Mouse (Mus musculus): ENCODE data around the gene Gpr62. TPM values are rescaled to one million over a fixed set of nuclear protein-coding genes. Genes with fewer than 3 reads are reported as not detected.

The Gpr62 gene
- polyA plus RNA-seq, 1 experiment from 2014 or later: 0.18 TPM

GRCm38 (mm10) chr9:106461641-106462429 lies 3.9 kb downstream of the Gpr62 start:
- no peak for ATAC-seq (ENCODE audit: low read depth)
- H3K9me3 ChIP-seq (ENCODE audit: control insufficient read depth, low read length): no peaks in the 10 kb centered on the region
- peaks cover 13% of the 10 kb centered on the region for H3K4me1 ChIP-seq (replicated peaks; ENCODE audit: control insufficient read depth, insufficient read depth, low read length)
- no peak overlapping the region for H3K4me2 ChIP-seq (ENCODE audit: low read depth, low read length)
- no peak overlapping the region for H3K27ac ChIP-seq (ENCODE audit: low read length)
- H3K4me3 ChIP-seq (ENCODE audit: low read length): no peak overlapping the region
- no peak overlapping the region for H3K9ac ChIP-seq (ENCODE audit: low read length)
- H3K27me3 ChIP-seq (ENCODE audit: control insufficient read depth, insufficient read depth, low read depth, low read length): no peaks in the 10 kb centered on the region
- H3K36me3 ChIP-seq (ENCODE audit: control insufficient read depth, insufficient read depth, low read length): peaks cover 9% of the 10 kb centered on the region
- WGBS: 76% methylated on average over 16 of the region's 16 CpGs

- no peak overlapping the region for H3K4me2 ChIP-seq (ENCODE audit: low read depth, low read length)
Measured at GRCm38 (mm10) chr9:106461026-106461415, 4.7 kb downstream of the Gpr62 start.

GRCm38 (mm10) chr9:106460401-106461025 lies 5.2 kb downstream of the Gpr62 start:
- WGBS: 74% methylated on average over 18 of the region's 18 CpGs
- Histone ChIP-seq H3K27ac (ENCODE audit: low read length) (no peak overlapping the region), H3K36me3 (ENCODE audit: control insufficient read depth, insufficient read depth, low read length) (peaks cover 9% of the 10 kb centered on the region), H3K4me3 (ENCODE audit: low read length) (no peak overlapping the region), H3K9ac (ENCODE audit: low read length) (no peak overlapping the region), H3K9me3 (ENCODE audit: control insufficient read depth, low read length) (no peaks in the 10 kb centered on the region), H3K27me3 (ENCODE audit: control insufficient read depth, insufficient read depth, low read depth, low read length) (no peaks in the 10 kb centered on the region), H3K4me2 (ENCODE audit: low read depth, low read length) (no peak overlapping the region), H3K4me1 (replicated peaks; ENCODE audit: control insufficient read depth, insufficient read depth, low read length) (peaks cover 24% of the 10 kb centered on the region)
- ATAC-seq (ENCODE audit: low read depth): no peak

More at GRCm38 (mm10) chr9:106461026-106461415, 4.7 kb downstream of the Gpr62 start:
- ATAC-seq (ENCODE audit: low read depth): no peak
- no peak overlapping the region for H3K9ac ChIP-seq (ENCODE audit: low read length)
- 82% methylated on average over 9 of the region's 9 CpGs for WGBS
- no peak overlapping the region for H3K27ac ChIP-seq (ENCODE audit: low read length)
- H3K4me1 ChIP-seq (replicated peaks; ENCODE audit: control insufficient read depth, insufficient read depth, low read length): peaks cover 21% of the 10 kb centered on the region
- H3K36me3 ChIP-seq (ENCODE audit: control insufficient read depth, insufficient read depth, low read length): peaks cover 9% of the 10 kb centered on the region
- no peaks in the 10 kb centered on the region for H3K27me3 ChIP-seq (ENCODE audit: control insufficient read depth, insufficient read depth, low read depth, low read length)
- H3K4me3 ChIP-seq (ENCODE audit: low read length): no peak overlapping the region
- H3K9me3 ChIP-seq (ENCODE audit: control insufficient read depth, low read length): no peaks in the 10 kb centered on the region

- no peak overlapping the region for H3K9ac ChIP-seq (ENCODE audit: low read length)
- no peaks in the 10 kb centered on the region for H3K27me3 ChIP-seq (ENCODE audit: control insufficient read depth, insufficient read depth, low read depth, low read length)
- WGBS: 70% methylated on average over 15 of the region's 15 CpGs
Measured at GRCm38 (mm10) chr9:106459946-106460345, 5.8 kb downstream of the Gpr62 start.

DNA sequence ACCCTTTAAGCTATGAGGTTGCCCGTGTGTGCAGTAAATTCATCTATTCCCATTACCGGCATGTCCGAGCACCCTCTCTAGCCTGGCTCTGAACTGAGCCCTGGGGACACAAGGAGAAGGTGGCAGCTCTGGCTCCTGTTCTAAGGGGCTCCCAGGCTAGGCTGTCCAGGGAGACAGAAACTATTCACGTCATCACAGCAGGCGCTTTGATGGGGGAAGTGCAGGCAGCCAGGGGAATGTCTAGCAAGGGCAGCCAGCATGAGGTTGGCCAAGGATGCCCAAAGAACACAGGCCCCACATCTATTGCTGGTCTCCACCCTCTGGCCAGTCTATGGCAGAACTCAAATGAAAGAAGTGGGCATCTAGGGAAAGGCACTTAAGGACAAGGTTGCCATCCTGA lies 7.8 kb downstream of the Gpr62 start:
- Histone ChIP-seq H3K4me1 (replicated peaks; ENCODE audit: control insufficient read depth, insufficient read depth, low read length) (peaks cover 31% of the 10 kb centered on the region), H3K27me3 (ENCODE audit: control insufficient read depth, insufficient read depth, low read depth, low read length) (no peaks in the 10 kb centered on the region), H3K4me3 (ENCODE audit: low read length) (no peak overlapping the region), H3K36me3 (ENCODE audit: control insufficient read depth, insufficient read depth, low read length) (peaks cover 6% of the 10 kb centered on the region), H3K4me2 (ENCODE audit: low read depth, low read length) (no peak overlapping the region), H3K9ac (ENCODE audit: low read length) (no peak overlapping the region), H3K27ac (ENCODE audit: low read length) (no peak overlapping the region), H3K9me3 (ENCODE audit: control insufficient read depth, low read length) (no peaks in the 10 kb centered on the region)
- no peak for ATAC-seq (ENCODE audit: low read depth)
- WGBS: 74% methylated on average over 5 of the region's 5 CpGs

More at GRCm38 (mm10) chr9:106459946-106460345, 5.8 kb downstream of the Gpr62 start:
- Histone ChIP-seq H3K27ac (ENCODE audit: low read length) (no peak overlapping the region), H3K36me3 (ENCODE audit: control insufficient read depth, insufficient read depth, low read length) (peaks cover 9% of the 10 kb centered on the region), H3K9me3 (ENCODE audit: control insufficient read depth, low read length) (no peaks in the 10 kb centered on the region), H3K4me1 (replicated peaks; ENCODE audit: control insufficient read depth, insufficient read depth, low read length) (peaks cover 26% of the 10 kb centered on the region), H3K4me3 (ENCODE audit: low read length) (no peak overlapping the region), H3K4me2 (ENCODE audit: low read depth, low read length) (no peak overlapping the region)
- no peak for ATAC-seq (ENCODE audit: low read depth)

GRCm38 (mm10) chr9:106457163-106457559 lies 8.6 kb downstream of the Gpr62 start:
- no peaks in the 10 kb centered on the region for H3K27me3 ChIP-seq (ENCODE audit: control insufficient read depth, insufficient read depth, low read depth, low read length)
- no peak for ATAC-seq (ENCODE audit: low read depth)
- no peak overlapping the region for H3K4me2 ChIP-seq (ENCODE audit: low read depth, low read length)
- peaks cover 2% of the 10 kb centered on the region for H3K36me3 ChIP-seq (ENCODE audit: control insufficient read depth, insufficient read depth, low read length)
- no peak overlapping the region for H3K4me3 ChIP-seq (ENCODE audit: low read length)
- peaks cover 35% of the 10 kb centered on the region for H3K4me1 ChIP-seq (replicated peaks; ENCODE audit: control insufficient read depth, insufficient read depth, low read length)
- peak overlapping the region; percentile 33; the same call in 1 of the 2 replicates for H3K27ac ChIP-seq (ENCODE audit: low read length)
- 49% methylated on average over 9 of the region's 9 CpGs for WGBS
- H3K9me3 ChIP-seq (ENCODE audit: control insufficient read depth, low read length): no peaks in the 10 kb centered on the region
- peak overlapping the region; percentile 21; the same call in 1 of the 2 replicates for H3K9ac ChIP-seq (ENCODE audit: low read length)

- ATAC-seq (ENCODE audit: low read depth): peak; percentile 1; the same call in 1 of the 2 replicates
- H3K4me1 ChIP-seq (replicated peaks; ENCODE audit: control insufficient read depth, insufficient read depth, low read length): peaks cover 35% of the 10 kb centered on the region
- no peaks in the 10 kb centered on the region for H3K36me3 ChIP-seq (ENCODE audit: control insufficient read depth, insufficient read depth, low read length)
- no peaks in the 10 kb centered on the region for H3K27me3 ChIP-seq (ENCODE audit: control insufficient read depth, insufficient read depth, low read depth, low read length)
- H3K9ac ChIP-seq (ENCODE audit: low read length): peak overlapping the region; percentile 25
- WGBS: 23% methylated on average over 15 of the region's 15 CpGs
- H3K27ac ChIP-seq (ENCODE audit: low read length): peak overlapping the region; percentile 33; the same call in 1 of the 2 replicates
- no peaks in the 10 kb centered on the region for H3K9me3 ChIP-seq (ENCODE audit: control insufficient read depth, low read length)
- peak overlapping the region; percentile 88 for H3K4me2 ChIP-seq (ENCODE audit: low read depth, low read length)
- no peak overlapping the region for H3K4me3 ChIP-seq (ENCODE audit: low read length)
Measured at GRCm38 (mm10) chr9:106456325-106457162, 9.2 kb downstream of the Gpr62 start.

DNA sequence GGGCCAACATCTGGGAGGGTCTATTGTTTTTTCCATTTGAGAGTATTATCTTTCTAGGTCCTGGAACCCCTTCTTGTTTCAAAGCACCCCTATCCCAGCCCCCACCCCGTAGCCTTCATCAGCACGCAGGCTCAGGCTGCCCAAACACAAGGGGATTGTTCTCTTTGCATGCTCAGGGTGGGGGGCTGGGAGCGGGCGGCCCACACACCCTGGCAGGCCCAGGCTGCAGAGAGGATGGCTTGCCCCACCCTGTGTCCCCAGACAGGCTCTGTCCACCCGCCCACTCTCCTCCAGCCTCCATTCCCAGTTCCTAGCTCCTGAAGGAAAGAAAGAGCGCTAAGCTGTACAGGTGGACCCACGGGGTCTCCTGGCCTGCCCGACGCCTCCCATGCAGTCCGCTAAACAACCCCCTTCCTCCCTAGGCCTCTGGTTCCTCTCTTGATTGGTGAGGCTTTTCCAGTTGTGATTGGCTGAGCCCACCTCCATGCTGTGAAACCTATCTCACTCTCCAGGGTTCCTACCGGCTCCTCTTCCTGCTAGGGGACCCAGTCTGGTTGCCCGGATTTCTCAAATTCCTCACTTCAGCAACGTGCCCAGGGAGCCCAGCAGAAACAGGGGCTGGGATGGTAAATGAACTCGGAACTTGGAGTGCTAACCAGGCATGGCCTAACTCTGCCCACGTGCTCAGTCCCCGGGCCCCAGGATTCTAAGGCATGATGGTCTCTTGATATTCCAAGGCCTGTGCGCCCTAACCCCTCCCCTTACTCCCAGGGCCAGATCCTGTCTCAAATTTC lies 10.7 kb downstream of the Gpr62 start:
- peak overlapping the region; percentile 82 for H3K9ac ChIP-seq (ENCODE audit: low read length)
- H3K4me2 ChIP-seq (ENCODE audit: low read depth, low read length): peak overlapping the region; percentile 88
- ATAC-seq (ENCODE audit: low read depth): no peak
- 4% methylated on average over 17 of the region's 17 CpGs for WGBS
- H3K4me1 ChIP-seq (replicated peaks; ENCODE audit: control insufficient read depth, insufficient read depth, low read length): peaks cover 46% of the 10 kb centered on the region
- H3K36me3 ChIP-seq (ENCODE audit: control insufficient read depth, insufficient read depth, low read length): no peaks in the 10 kb centered on the region
- peak overlapping the region; percentile 70 for H3K27ac ChIP-seq (ENCODE audit: low read length)
- H3K27me3 ChIP-seq (ENCODE audit: control insufficient read depth, insufficient read depth, low read depth, low read length): no peaks in the 10 kb centered on the region
- peak overlapping the region; percentile 70 for H3K4me3 ChIP-seq (ENCODE audit: low read length)
- H3K9me3 ChIP-seq (ENCODE audit: control insufficient read depth, low read length): no peaks in the 10 kb centered on the region

Data from lung, embryonic 16.5 days (tissue).